Mouse (Mus musculus): ENCODE data around the gene Map2k7. TPM values are rescaled to one million over a fixed set of nuclear protein-coding genes. Genes with fewer than 3 reads are reported as not detected.
A peak's percentile ranks its signal among the peaks of the same experiment; 100 is the strongest.

The Map2k7 gene
- polyA plus RNA-seq, 1 experiment from 2014 or later: 30.6 TPM

DNA sequence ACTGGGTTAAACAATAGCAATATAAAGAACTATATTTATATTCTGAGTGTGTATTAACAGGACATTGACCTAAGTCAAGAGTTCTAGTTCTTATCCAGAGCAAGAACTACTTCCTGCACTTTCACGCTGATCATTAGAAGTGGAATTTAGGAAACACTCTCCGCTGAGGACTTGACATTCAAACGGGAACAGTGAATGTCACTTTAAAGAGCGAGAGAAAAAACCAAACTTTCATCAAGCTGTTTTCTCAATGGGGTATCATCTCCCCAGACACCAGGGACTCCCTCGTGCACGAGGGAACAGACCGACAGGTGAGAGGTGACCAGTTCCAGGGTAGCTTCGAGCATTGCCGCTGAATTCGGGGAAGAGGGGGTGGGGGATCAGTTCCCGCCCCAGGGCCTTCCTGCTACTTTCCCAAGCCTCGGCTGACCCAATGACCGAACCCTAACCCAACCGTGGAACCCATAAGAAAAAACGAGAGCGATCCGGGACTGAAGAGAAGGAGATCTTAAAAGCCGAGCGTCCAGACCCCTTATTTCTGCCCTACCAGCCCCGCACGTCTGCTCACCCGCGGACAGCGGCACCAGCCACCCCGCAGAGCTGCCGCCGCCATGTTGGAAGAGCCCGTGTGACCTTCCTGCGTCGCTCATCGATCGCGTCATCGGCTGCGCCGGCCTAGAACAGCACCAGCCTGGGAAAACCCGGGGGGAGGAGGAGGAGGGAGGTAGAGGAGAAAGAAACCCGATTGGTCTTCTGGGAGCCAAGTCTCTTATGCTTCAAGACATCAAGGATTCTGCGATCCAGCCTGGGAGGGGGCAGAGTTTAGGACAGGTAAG is 37.0 kb downstream of the Map2k7 start, which contains the start of gene Timm44:
Gene Timm44 (minus strand): TSS at position 639 of the 836 bp plus-strand sequence.
- H3K36me3 ChIP-seq (ENCODE audit: insufficient read depth, low read length): peaks cover 18% of the 10 kb centered on the region
- H3K4me1 ChIP-seq (ENCODE audit: insufficient read depth, low read length): peaks cover 8% of the 10 kb centered on the region
- no peaks in the 10 kb centered on the region for H3K9me3 ChIP-seq (ENCODE audit: low read length)
- peak within 1 kb of the TSS; percentile 76 for H3K27ac ChIP-seq (ENCODE audit: low read length)
- peak within 1 kb of the TSS; percentile 76 for H3K4me2 ChIP-seq (replicated peaks; ENCODE audit: low read depth, low read length)
- peak within 1 kb of the TSS; percentile 89 for H3K9ac ChIP-seq (replicated peaks; ENCODE audit: low read length)
- under 1% methylated on average over 39 of the region's 39 CpGs for WGBS
- peak within 1 kb of the TSS; percentile 94 for H3K4me3 ChIP-seq (ENCODE audit: low read length)
- ATAC-seq (ENCODE audit: low FRiP score, low TSS enrichment): peak; percentile 96
- H3K27me3 ChIP-seq (ENCODE audit: insufficient read depth, low read length): no peaks in the 10 kb centered on the region

DNA sequence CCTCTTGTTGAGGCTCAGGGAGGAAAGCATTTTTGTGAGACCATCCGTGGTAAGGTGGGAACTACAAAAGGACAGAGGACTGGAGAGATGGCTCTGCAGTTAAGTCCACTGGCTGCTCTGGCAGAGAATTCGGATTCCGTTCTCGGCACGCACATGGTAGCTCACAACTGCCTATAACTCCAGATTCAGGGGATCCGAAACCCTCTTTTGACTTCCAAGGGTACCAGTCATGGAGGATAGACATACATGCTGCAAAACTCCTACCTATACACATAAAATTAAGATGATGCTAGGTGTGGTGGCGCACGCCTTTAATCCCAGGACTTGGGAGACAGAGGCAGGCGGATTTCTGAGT is 37.5 kb downstream of the Map2k7 start:
- 31% methylated on average over 9 of the region's 9 CpGs for WGBS
- peak overlapping the region; percentile 76 for H3K27ac ChIP-seq (ENCODE audit: low read length)
- no peak for ATAC-seq (ENCODE audit: low FRiP score, low TSS enrichment)

DNA sequence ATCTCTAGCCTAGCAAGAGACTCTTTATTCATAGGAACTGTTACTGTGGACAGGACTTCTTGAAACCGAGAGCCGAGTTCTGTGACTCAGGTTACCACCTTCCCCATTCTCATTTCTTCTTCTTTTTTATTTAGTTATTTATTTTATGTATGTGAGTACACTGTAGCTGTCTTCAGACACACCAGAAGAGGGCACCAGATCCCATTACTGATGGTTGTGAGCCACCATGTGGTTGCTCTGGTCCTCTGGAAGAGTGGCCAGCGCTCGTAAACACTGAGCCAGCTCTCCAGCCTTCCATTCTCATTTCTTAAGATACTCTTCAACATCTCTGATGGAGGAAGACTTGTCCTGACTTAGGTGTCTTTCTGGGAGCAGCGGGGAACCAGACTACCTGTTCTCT is 54.2 kb downstream of the Map2k7 start:
- ATAC-seq (ENCODE audit: low FRiP score, low TSS enrichment): no peak
- no peaks in the 10 kb centered on the region for H3K27me3 ChIP-seq (ENCODE audit: insufficient read depth, low read length)
- no peaks in the 10 kb centered on the region for H3K9me3 ChIP-seq (ENCODE audit: low read length)
- peaks cover 71% of the 10 kb centered on the region for H3K36me3 ChIP-seq (ENCODE audit: insufficient read depth, low read length)
- H3K4me2 ChIP-seq (replicated peaks; ENCODE audit: low read depth, low read length): no peak overlapping the region
- H3K27ac ChIP-seq (ENCODE audit: low read length): no peak overlapping the region
- H3K4me3 ChIP-seq (ENCODE audit: low read length): no peak overlapping the region
- no peaks in the 10 kb centered on the region for H3K4me1 ChIP-seq (ENCODE audit: insufficient read depth, low read length)
- WGBS: 84% methylated on average over 5 of the region's 5 CpGs
- no peak overlapping the region for H3K9ac ChIP-seq (replicated peaks; ENCODE audit: low read length)

More for the DNA sequence above, 37.5 kb downstream of the Map2k7 start:
- Histone ChIP-seq H3K9me3 (ENCODE audit: low read length) (no peaks in the 10 kb centered on the region), H3K36me3 (ENCODE audit: insufficient read depth, low read length) (peaks cover 16% of the 10 kb centered on the region), H3K27me3 (ENCODE audit: insufficient read depth, low read length) (no peaks in the 10 kb centered on the region), H3K4me1 (ENCODE audit: insufficient read depth, low read length) (peaks cover 8% of the 10 kb centered on the region), H3K4me3 (ENCODE audit: low read length) (peak overlapping the region; percentile 94), H3K4me2 (replicated peaks; ENCODE audit: low read depth, low read length) (peak overlapping the region; percentile 76), H3K9ac (replicated peaks; ENCODE audit: low read length) (peak overlapping the region; percentile 89)

Other genes starting within 250 kb of the Map2k7 start
- 0.14 TPM in 1 of 2 replicates, not detected in the other for gene Cd209f, start 132.9 kb upstream of the Map2k7 start, polyA plus RNA-seq (2015; fragmentation: Nextera tagmentation; extraction: Ambion mirVana)
- not detected in 2 replicates for gene Cd209g, start 104.6 kb upstream of the Map2k7 start, polyA plus RNA-seq (2015; fragmentation: Nextera tagmentation; extraction: Ambion mirVana)
- gene Evi5l, start 72.2 kb upstream of the Map2k7 start, polyA plus RNA-seq (2015; fragmentation: Nextera tagmentation; extraction: Ambion mirVana): 27.6 and 30.3 TPM in 2 replicates
- 4.7 TPM in 2 replicates for gene Prr36, start 21.3 kb upstream of the Map2k7 start, polyA plus RNA-seq (2015; fragmentation: Nextera tagmentation; extraction: Ambion mirVana)
- 1.4 and 1.6 TPM in 2 replicates for gene Lrrc8e, start 11.9 kb upstream of the Map2k7 start, polyA plus RNA-seq (2015; fragmentation: Nextera tagmentation; extraction: Ambion mirVana)
- gene Gm49320, start 125 bp downstream of the Map2k7 start, polyA plus RNA-seq (2015; fragmentation: Nextera tagmentation; extraction: Ambion mirVana): 1.2 and 1.3 TPM in 2 replicates
- 4.2 and 4.8 TPM in 2 replicates for gene Tgfbr3l, start 9.5 kb downstream of the Map2k7 start, polyA plus RNA-seq (2015; fragmentation: Nextera tagmentation; extraction: Ambion mirVana)
- gene Snapc2, start 14.3 kb downstream of the Map2k7 start, polyA plus RNA-seq (2015; fragmentation: Nextera tagmentation; extraction: Ambion mirVana): 60.1 and 61.9 TPM in 2 replicates
- 109 and 118 TPM in 2 replicates for gene Ctxn1, start 20.5 kb downstream of the Map2k7 start, polyA plus RNA-seq (2015; fragmentation: Nextera tagmentation; extraction: Ambion mirVana)
- 76.8 and 86.1 TPM in 2 replicates for gene Timm44, start 37.2 kb downstream of the Map2k7 start, polyA plus RNA-seq (2015; fragmentation: Nextera tagmentation; extraction: Ambion mirVana)
- gene Ccl25, start 86.5 kb downstream of the Map2k7 start, polyA plus RNA-seq (2015; fragmentation: Nextera tagmentation; extraction: Ambion mirVana): 15.5 and 20.6 TPM in 2 replicates
- 231 and 245 TPM in 2 replicates for gene Elavl1, start 86.7 kb downstream of the Map2k7 start, polyA plus RNA-seq (2015; fragmentation: Nextera tagmentation; extraction: Ambion mirVana)